Mouse (Mus musculus) layer of hippocampus, postnatal 25 days (tissue): ENCODE data around the gene Dkkl1. TPM values are rescaled to one million over a fixed set of nuclear protein-coding genes. Genes with fewer than 3 reads are reported as not detected.
"Not testable (repeated sequence)": the region's sequence is repeated elsewhere in the genome, so short reads cannot be mapped to it uniquely, and the experiment has no call there.

Experiments used
- DNase-seq, 2 experiments: peaks; one replicate each; pipeline ENCODE4 v3.0.0; 2022; ENCODE audit warnings: mixed read lengths in 2 of 2, low spot score in 1 of 2; ENCODE audit errors: extremely low spot score in 1 of 2
- total RNA-seq, 2 experiments: library from RNA; stranded (reverse); gene quantifications; 2 replicates each; pipeline ENCODE4 v1.2.3; 2021

Dkkl1 gene
- total RNA-seq, 2 experiments from 2014 or later: 1.2 to 2.4 TPM

GRCm38 (mm10) chr7:45193871-45194785 is 17.8 kb downstream of the Dkkl1 start:
- no peak for DNase-seq

DNA sequence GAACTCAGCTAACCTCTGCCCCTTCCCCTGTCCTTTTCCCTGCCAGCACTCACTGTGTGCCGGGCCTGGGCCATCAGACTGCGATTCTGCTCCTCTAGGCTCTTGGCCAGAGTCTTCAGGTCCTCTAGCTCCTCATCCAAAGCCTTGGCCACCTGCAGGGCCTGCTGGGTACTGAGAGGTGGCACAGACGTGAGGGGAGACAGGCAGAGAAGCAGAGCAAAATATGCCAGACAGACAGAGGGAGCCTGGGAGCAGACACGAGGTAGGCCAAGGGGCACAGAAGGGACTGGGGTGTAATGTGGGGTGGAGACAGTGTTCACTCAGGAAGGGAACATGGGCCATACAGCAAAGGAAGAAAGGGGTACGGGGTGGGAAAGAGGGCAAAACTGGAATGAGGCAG is 18.5 kb downstream of the Dkkl1 start:
- no peak for DNase-seq

DNA sequence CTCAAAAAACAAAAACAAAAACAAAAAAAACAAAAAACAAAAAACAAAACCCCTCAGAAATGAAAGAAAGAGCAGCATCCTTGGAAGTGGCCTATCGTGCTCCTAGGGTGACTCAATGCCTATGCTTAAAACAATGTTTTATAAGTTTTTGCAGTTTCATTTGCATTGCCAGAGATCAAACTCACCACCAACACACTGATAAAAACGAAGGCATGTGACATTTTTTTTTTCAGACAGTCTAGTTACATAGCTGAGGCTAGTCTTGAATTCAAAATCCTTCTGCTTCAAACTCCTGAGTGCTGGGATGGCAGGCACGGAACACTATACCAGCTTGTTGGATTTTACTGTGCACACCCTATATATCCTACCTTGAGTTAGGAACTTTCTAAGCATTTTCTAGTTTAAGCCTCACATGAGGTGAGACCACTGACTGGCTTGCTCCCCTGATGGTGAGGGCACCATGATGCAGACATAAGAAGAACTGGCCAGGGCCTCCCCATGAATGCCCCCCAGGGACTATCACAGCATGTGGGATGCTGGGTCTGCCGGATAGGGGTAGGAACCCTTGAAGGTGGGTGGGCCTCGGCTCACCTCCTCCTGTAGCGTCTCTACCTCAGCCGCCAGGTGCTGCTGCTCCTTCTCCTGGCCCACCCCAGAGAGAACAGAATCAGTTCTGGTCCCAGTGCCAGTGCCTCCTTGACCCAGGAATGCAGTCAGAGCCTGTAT is 19.2 kb downstream of the Dkkl1 start:
- DNase-seq: no peak

- no peak for DNase-seq
Measured at GRCm38 (mm10) chr7:45191803-45192363, 20.1 kb downstream of the Dkkl1 start.

- no peak for DNase-seq
Measured at GRCm38 (mm10) chr7:45191161-45191560, 20.8 kb downstream of the Dkkl1 start.

GRCm38 (mm10) chr7:45190186-45190585 is 21.8 kb downstream of the Dkkl1 start:
- DNase-seq: no peak

- DNase-seq: no peak
Measured at GRCm38 (mm10) chr7:45189600-45189999, 22.3 kb downstream of the Dkkl1 start.

DNA sequence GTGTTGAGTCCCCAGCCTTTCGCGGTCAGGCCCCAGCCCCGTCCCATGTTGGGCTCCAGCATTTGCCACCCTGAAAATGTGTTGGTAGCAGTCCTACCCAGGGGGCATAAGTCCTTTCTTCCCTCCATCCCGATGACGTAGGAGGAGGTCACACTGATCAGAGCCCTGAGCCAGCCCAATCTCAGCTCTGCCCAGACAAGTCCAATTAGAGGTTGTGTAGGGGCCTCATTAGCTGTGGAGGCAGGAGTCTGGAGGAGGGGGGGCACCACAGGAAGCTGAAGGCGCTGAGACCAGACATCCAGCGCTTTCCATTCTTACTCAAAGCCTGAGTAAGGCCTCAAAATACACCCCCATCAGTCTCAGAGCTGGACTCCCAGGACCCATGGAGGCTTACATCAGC is 26.0 kb downstream of the Dkkl1 start:
- DNase-seq: no peak

DNA sequence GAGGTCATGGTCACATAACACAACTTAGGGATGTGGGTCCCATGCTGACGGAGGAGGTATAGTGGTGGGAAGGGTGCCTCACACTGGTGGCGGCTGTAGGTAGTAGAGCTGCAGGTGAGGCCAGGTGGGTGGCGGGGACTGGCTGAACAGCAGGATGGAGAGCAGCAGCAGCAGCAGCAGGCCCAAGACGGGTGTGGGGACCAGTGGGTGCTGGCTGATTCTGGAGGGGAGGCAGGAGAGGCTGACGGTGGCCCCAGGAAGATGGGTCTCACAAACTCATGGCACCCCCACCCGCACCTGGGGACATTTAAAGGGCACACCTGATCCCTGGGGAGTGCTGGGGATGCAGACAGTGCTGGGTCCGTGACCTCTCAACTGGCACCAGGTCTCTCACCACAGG is 28.3 kb downstream of the Dkkl1 start:
- no peak for DNase-seq

DNA sequence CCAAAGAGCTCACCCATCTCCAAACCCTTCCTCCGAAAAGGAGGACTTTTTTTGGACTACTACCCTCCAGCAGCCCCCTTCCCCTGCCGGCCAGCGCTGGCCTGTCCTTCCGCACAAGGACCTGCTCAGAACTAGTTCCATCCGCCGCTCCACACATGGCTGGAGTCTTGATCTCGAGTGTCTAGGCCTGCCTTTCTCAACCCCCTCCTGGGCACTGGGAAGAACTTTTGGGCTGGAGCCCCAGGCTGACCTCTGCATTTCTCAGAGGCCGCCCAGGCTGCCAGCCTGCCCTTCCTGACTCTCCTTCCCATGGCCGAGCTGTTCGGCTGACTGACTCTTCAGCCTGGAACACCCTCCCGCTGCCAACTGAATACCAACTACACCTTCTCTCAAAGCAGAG is 29.3 kb downstream of the Dkkl1 start:
- DNase-seq: no peak

DNA sequence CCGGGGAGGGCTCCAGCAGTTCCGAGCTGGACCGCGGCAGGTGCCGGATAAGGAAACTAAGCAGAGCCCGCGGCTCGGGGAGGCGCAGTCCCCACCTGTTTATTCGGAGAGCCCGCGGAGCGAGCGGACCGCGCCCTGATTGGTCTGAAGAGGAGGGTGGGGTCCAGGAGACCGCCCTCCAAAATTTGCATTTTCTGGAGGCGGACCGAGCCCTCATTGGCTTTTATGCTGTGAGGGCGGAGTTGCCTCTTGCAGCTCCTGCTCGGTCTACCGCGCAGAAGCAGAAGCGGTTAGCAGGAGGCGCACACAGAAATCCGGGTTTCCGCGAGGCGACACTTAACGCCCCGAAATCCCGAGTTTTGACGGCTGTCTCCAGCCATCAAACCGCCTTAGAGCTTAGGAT is 29.7 kb downstream of the Dkkl1 start:
- DNase-seq: peak; percentile 60 to 71

GRCm38 (mm10) chr7:45181540-45181939 is 30.4 kb downstream of the Dkkl1 start:
- no peak for DNase-seq

GRCm38 (mm10) chr7:45180896-45181477 is 31.0 kb downstream of the Dkkl1 start, which contains the start of gene Pth2:
TSS of gene Pth2 (plus strand) at chr7:45180995.
- no peak for DNase-seq

DNA sequence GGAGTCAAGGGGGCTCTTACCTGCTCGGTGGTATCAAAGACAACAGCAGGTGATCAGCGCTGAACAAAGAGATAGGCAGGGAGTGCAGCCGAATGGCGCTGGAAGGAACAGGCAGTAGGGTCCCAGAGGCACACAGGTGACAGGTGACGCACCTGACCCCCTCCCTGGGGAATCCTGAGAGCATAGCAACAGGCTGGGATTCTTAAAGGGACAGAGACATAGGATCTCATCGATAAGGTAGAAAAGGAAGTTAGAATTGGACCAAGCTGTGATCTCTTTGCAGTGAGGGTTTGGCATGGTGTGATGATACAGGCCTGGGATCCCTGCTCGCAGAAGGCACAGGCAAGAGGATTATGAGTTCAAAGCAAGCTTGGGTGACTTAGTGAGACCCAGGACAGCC is 32.5 kb downstream of the Dkkl1 start, which contains the start of gene Gfy:
TSS of gene Gfy (minus strand) at position 101 of the 400 bp plus-strand sequence.
- no peak for DNase-seq

GRCm38 (mm10) chr7:45178550-45178949 is 33.4 kb downstream of the Dkkl1 start:
- DNase-seq: no peak

DNA sequence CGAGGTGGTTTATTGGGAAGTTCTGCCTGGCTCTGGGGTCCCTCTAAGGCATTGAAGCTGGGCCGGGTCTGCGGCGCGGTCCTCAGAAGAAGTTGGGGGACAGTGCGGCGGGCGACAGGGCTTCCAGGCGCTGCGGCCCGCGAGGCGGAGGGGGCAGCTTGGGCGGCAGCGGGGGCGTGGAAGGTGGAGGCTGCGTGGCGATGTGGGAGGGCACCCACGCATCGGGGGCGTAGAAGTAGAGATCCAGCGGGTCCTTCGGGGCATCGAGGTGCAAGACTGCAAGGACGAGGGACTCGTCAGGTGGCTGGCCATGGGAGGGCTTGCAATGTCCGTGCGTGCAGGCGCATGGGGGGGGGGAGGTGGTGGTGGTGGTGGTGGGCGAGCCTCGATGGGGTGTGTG is 35.6 kb downstream of the Dkkl1 start:
- DNase-seq: no peak

DNA sequence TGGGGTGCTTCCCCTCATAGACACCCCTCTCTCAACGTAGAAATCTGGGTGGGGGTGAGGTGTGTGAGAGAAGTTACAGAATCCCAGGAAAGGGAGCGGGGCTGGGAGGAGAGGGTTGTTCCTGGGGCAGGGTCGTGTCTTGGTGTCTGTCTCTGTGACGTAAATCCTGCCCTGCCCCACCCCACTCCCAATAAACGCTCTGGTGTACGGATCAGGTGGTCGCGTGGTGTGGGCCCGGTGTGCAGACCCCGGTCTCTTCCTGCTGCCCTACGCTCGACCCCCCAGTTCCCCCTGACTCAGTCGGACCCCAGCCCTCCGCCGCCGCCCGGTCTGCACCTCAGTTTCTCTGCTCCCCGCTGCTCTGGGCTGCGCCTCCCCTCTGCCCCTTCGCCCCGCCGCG is 36.0 kb downstream of the Dkkl1 start:
- DNase-seq: no peak

DNA sequence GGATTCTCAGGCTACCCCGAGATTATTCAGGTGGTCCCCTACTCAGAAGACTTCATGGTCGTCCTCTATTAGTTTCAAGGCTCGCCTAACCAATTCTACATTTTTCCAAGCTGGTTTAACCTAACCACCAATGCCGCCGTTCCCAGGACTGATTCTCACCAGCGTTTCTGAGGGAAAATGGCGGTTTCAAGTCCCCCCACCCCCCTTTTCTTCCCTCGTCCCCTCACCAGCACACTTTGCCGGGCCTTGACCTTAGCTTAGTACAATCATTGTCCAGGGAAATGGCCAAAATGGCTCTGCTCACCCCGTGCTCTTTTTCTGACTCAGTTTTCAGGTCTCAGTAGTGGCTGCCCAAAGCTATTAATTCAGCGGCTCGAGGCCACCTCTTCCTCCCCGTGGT is 36.5 kb downstream of the Dkkl1 start:
- no peak for DNase-seq

GRCm38 (mm10) chr7:45174567-45175280 is 37.2 kb downstream of the Dkkl1 start:
- no peak for DNase-seq

DNA sequence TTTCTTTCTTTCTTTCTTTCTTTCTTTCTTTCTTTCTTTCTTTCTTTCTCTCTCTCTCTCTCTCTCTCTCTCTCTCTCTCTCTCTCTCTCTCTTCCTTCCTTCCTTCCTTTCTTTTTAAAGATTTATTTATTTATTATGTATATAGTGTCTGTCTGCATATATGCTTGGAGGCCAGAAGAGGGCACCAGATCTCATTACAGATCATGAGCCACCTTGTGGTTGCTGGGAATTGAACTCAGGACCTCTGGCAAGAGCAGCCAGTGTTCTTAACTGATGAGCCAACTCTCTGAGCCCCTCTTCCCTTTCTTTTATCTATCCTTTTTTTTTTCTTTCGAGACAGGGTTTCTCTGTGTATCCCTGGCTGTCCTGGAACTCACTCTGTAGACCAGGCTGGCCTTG is 38.2 kb downstream of the Dkkl1 start:
- DNase-seq: not testable (repeated sequence)
